Mouse (Mus musculus): Measurements from ENCODE around the gene Pou2af1. TPM values are rescaled to one million over a fixed set of nuclear protein-coding genes. Genes with fewer than 3 reads are reported as not detected.

Gene Pou2af1
- polyA plus RNA-seq, 1 experiment from 2014 or later: not detected

- WGBS: 71% methylated on average over 15 of the region's 15 CpGs
- H3K9ac ChIP-seq: no peak overlapping the region
- no peaks in the 10 kb centered on the region for H3K36me3 ChIP-seq
- H3K9me3 ChIP-seq (replicated peaks): no peaks in the 10 kb centered on the region
- no peak for ATAC-seq (replicated peaks; ENCODE audit: low FRiP score)
- H3K4me1 ChIP-seq: no peaks in the 10 kb centered on the region
- no peak overlapping the region for H3K4me2 ChIP-seq
- no peak overlapping the region for H3K27ac ChIP-seq
- H3K4me3 ChIP-seq (replicated peaks): no peak overlapping the region
- no peaks in the 10 kb centered on the region for H3K27me3 ChIP-seq
Measured at GRCm38 (mm10) chr9:51182716-51183710, 30.5 kb upstream of the Pou2af1 start.

GRCm38 (mm10) chr9:51185386-51185785 lies 28.1 kb upstream of the Pou2af1 start:
- Histone ChIP-seq H3K4me3 (replicated peaks) (no peak overlapping the region), H3K27me3 (no peaks in the 10 kb centered on the region), H3K9me3 (replicated peaks) (no peaks in the 10 kb centered on the region), H3K36me3 (no peaks in the 10 kb centered on the region), H3K4me1 (no peaks in the 10 kb centered on the region), H3K9ac (no peak overlapping the region), H3K4me2 (no peak overlapping the region), H3K27ac (no peak overlapping the region)
- 61% methylated on average over 4 of the region's 4 CpGs for WGBS
- no peak for ATAC-seq (replicated peaks; ENCODE audit: low FRiP score)

GRCm38 (mm10) chr9:51185871-51186270 lies 27.6 kb upstream of the Pou2af1 start:
- H3K27ac ChIP-seq: no peak overlapping the region
- no peaks in the 10 kb centered on the region for H3K9me3 ChIP-seq (replicated peaks)
- WGBS: 77% methylated on average over 5 of the region's 5 CpGs
- no peak for ATAC-seq (replicated peaks; ENCODE audit: low FRiP score)
- no peak overlapping the region for H3K4me2 ChIP-seq
- no peaks in the 10 kb centered on the region for H3K27me3 ChIP-seq
- no peak overlapping the region for H3K4me3 ChIP-seq (replicated peaks)
- no peak overlapping the region for H3K9ac ChIP-seq
- no peaks in the 10 kb centered on the region for H3K36me3 ChIP-seq
- H3K4me1 ChIP-seq: no peaks in the 10 kb centered on the region

GRCm38 (mm10) chr9:51190655-51191054 lies 22.9 kb upstream of the Pou2af1 start:
- Histone ChIP-seq H3K4me1 (no peaks in the 10 kb centered on the region), H3K9me3 (replicated peaks) (no peaks in the 10 kb centered on the region), H3K4me2 (no peak overlapping the region), H3K27ac (no peak overlapping the region), H3K9ac (no peak overlapping the region), H3K27me3 (no peaks in the 10 kb centered on the region), H3K36me3 (no peaks in the 10 kb centered on the region), H3K4me3 (replicated peaks) (no peak overlapping the region)
- no peak for ATAC-seq (replicated peaks; ENCODE audit: low FRiP score)
- WGBS: 86% methylated on average over 3 of the region's 3 CpGs

- H3K36me3 ChIP-seq: no peaks in the 10 kb centered on the region
- no peaks in the 10 kb centered on the region for H3K27me3 ChIP-seq
- H3K27ac ChIP-seq: no peak overlapping the region
- H3K4me1 ChIP-seq: no peaks in the 10 kb centered on the region
- 78% methylated on average over 4 of the region's 4 CpGs for WGBS
- H3K4me2 ChIP-seq: no peak overlapping the region
- H3K4me3 ChIP-seq (replicated peaks): no peak overlapping the region
- no peaks in the 10 kb centered on the region for H3K9me3 ChIP-seq (replicated peaks)
- no peak for ATAC-seq (replicated peaks; ENCODE audit: low FRiP score)
- no peak overlapping the region for H3K9ac ChIP-seq
Measured at GRCm38 (mm10) chr9:51194790-51195189, 18.7 kb upstream of the Pou2af1 start.

GRCm38 (mm10) chr9:51208974-51209332 lies 4.6 kb upstream of the Pou2af1 start:
- Histone ChIP-seq H3K27me3 (no peaks in the 10 kb centered on the region), H3K4me3 (replicated peaks) (no peak overlapping the region), H3K9ac (no peak overlapping the region), H3K36me3 (no peaks in the 10 kb centered on the region), H3K4me2 (no peak overlapping the region), H3K27ac (no peak overlapping the region), H3K4me1 (no peaks in the 10 kb centered on the region), H3K9me3 (replicated peaks) (no peaks in the 10 kb centered on the region)
- 94% methylated on average over 2 of the region's 2 CpGs for WGBS
- ATAC-seq (replicated peaks; ENCODE audit: low FRiP score): no peak

GRCm38 (mm10) chr9:51211191-51211590 lies 2.3 kb upstream of the Pou2af1 start:
- no peak overlapping the region for H3K4me3 ChIP-seq (replicated peaks)
- WGBS: 59% methylated on average over 6 of the region's 6 CpGs

GRCm38 (mm10) chr9:51213729-51214237 lies 275 bp downstream of the Pou2af1 start:
- ATAC-seq (replicated peaks; ENCODE audit: low FRiP score): no peak
- no peaks in the 10 kb centered on the region for H3K9me3 ChIP-seq (replicated peaks)
- no peaks in the 10 kb centered on the region for H3K4me1 ChIP-seq
- WGBS: 89% methylated on average over 6 of the region's 6 CpGs
- H3K4me2 ChIP-seq: no peak overlapping the region
- H3K4me3 ChIP-seq (replicated peaks): no peak overlapping the region
- H3K9ac ChIP-seq: no peak overlapping the region
- no peaks in the 10 kb centered on the region for H3K27me3 ChIP-seq
- no peaks in the 10 kb centered on the region for H3K36me3 ChIP-seq
- H3K27ac ChIP-seq: no peak overlapping the region

More at GRCm38 (mm10) chr9:51211191-51211590, 2.3 kb upstream of the Pou2af1 start:
- no peak for ATAC-seq (replicated peaks; ENCODE audit: low FRiP score)
- H3K4me1 ChIP-seq: no peaks in the 10 kb centered on the region
- no peak overlapping the region for H3K9ac ChIP-seq
- no peaks in the 10 kb centered on the region for H3K9me3 ChIP-seq (replicated peaks)
- no peaks in the 10 kb centered on the region for H3K27me3 ChIP-seq
- H3K36me3 ChIP-seq: no peaks in the 10 kb centered on the region
- H3K27ac ChIP-seq: no peak overlapping the region
- no peak overlapping the region for H3K4me2 ChIP-seq

- Histone ChIP-seq H3K4me2 (no peak overlapping the region), H3K9me3 (replicated peaks) (no peaks in the 10 kb centered on the region), H3K36me3 (no peaks in the 10 kb centered on the region), H3K27ac (no peak overlapping the region), H3K4me1 (no peaks in the 10 kb centered on the region), H3K27me3 (no peaks in the 10 kb centered on the region), H3K9ac (no peak overlapping the region), H3K4me3 (replicated peaks) (no peak overlapping the region)
- ATAC-seq (replicated peaks; ENCODE audit: low FRiP score): no peak
- 16% methylated on average over 4 of the region's 4 CpGs for WGBS
Measured at GRCm38 (mm10) chr9:51215311-51215710, 1.8 kb downstream of the Pou2af1 start.

GRCm38 (mm10) chr9:51215949-51216348 lies 2.4 kb downstream of the Pou2af1 start:
- Histone ChIP-seq H3K4me3 (replicated peaks) (no peak overlapping the region), H3K27ac (no peak overlapping the region), H3K36me3 (no peaks in the 10 kb centered on the region), H3K9me3 (replicated peaks) (no peaks in the 10 kb centered on the region), H3K9ac (no peak overlapping the region), H3K27me3 (no peaks in the 10 kb centered on the region), H3K4me2 (no peak overlapping the region), H3K4me1 (no peaks in the 10 kb centered on the region)
- ATAC-seq (replicated peaks; ENCODE audit: low FRiP score): no peak
- 86% methylated on average over 6 of the region's 6 CpGs for WGBS

- no peaks in the 10 kb centered on the region for H3K4me1 ChIP-seq
- no peak overlapping the region for H3K4me2 ChIP-seq
- WGBS: 92% methylated on average over 5 of the region's 5 CpGs
- H3K9ac ChIP-seq: no peak overlapping the region
- H3K36me3 ChIP-seq: no peaks in the 10 kb centered on the region
- no peaks in the 10 kb centered on the region for H3K27me3 ChIP-seq
- H3K4me3 ChIP-seq (replicated peaks): no peak overlapping the region
- H3K9me3 ChIP-seq (replicated peaks): no peaks in the 10 kb centered on the region
- no peak for ATAC-seq (replicated peaks; ENCODE audit: low FRiP score)
- no peak overlapping the region for H3K27ac ChIP-seq
Measured at GRCm38 (mm10) chr9:51225636-51226166, 12.2 kb downstream of the Pou2af1 start.

- Histone ChIP-seq H3K27me3 (no peaks in the 10 kb centered on the region), H3K4me2 (no peak overlapping the region), H3K4me3 (replicated peaks) (no peak overlapping the region), H3K36me3 (no peaks in the 10 kb centered on the region), H3K9me3 (replicated peaks) (no peaks in the 10 kb centered on the region), H3K9ac (no peak overlapping the region), H3K4me1 (no peaks in the 10 kb centered on the region), H3K27ac (no peak overlapping the region)
- no peak for ATAC-seq (replicated peaks; ENCODE audit: low FRiP score)
- WGBS: 83% methylated on average over 4 of the region's 4 CpGs
Measured at GRCm38 (mm10) chr9:51230701-51231389, 17.3 kb downstream of the Pou2af1 start.

Data from kidney, embryonic 15.5 days (tissue).